Mouse (Mus musculus) stomach, embryonic 15.5 days (tissue): ENCODE measurements around the gene Tulp1. TPM values are rescaled to one million over a fixed set of nuclear protein-coding genes. Genes with fewer than 3 reads are reported as not detected.

Source experiments
- ATAC-seq: fragments of 200-750 bp; cut with Nextera tagmentation; 2 replicates; pipeline ENCODE4 v1.8.0; 2017; ENCODE audit warnings: low read depth, moderate number of reproducible peaks, moderate TSS enrichment; ENCODE audit not compliant: insufficient read depth, low FRiP score
- H3K27ac ChIP-seq: fragments of 300-500 bp; sonication (generic); 2 replicates; pipeline ENCODE4 v1.5.1; 2015; ENCODE audit warnings: mild to moderate bottlenecking, inconsistent platforms
- H3K27me3 ChIP-seq: fragments of 300-500 bp; sonication (generic); replicated peaks from 2 replicates; pipeline ENCODE4 v1.6.1; 2015; ENCODE audit warnings: inconsistent platforms
- H3K36me3 ChIP-seq: fragments of 300-500 bp; sonication (generic); 2 replicates; pipeline ENCODE4 v1.6.1; 2015; ENCODE audit warnings: inconsistent platforms
- H3K4me1 ChIP-seq: fragments of 300-500 bp; sonication (generic); 2 replicates; pipeline ENCODE4 v1.6.1; 2015; ENCODE audit warnings: inconsistent platforms
- H3K4me2 ChIP-seq: fragments of 300-500 bp; sonication (generic); 2 replicates; pipeline ENCODE4 v1.6.1; 2015; ENCODE audit warnings: mild to moderate bottlenecking, inconsistent platforms
- H3K4me3 ChIP-seq: fragments of 300-500 bp; sonication (generic); replicated peaks from 2 replicates; pipeline ENCODE4 v1.5.1; 2015; ENCODE audit warnings: inconsistent platforms
- H3K9ac ChIP-seq: fragments of 300-500 bp; sonication (generic); 2 replicates; pipeline ENCODE4 v1.6.1; 2015; ENCODE audit warnings: inconsistent platforms
- H3K9me3 ChIP-seq: fragments of 300-500 bp; sonication (generic); 2 replicates; pipeline ENCODE4 v1.6.1; 2016; ENCODE audit warnings: inconsistent platforms
- WGBS: fragments of 180-500 bp; shearing (Covaris S2); methylation state at CpG from one replicate; pipeline ENCODE4 v1.1.7; 2015; 5-methylcytosine and 5-hydroxymethylcytosine counted together
- polyA plus RNA-seq: library from polyadenylated mRNA; unstranded; fragments of >200 nt; fragmentation: Nextera tagmentation; extraction: Ambion mirVana; gene quantifications from 2 replicates; pipeline ENCODE4 v1.2.1, GENCODE M21; 2015

Tulp1 gene
- polyA plus RNA-seq, 1 experiment from 2014 or later: 4.2 TPM

GRCm38 (mm10) chr17:28349901-28350465 lies 15.0 kb downstream of the Tulp1 start:
- H3K9ac ChIP-seq: peak overlapping the region; percentile 98
- peak overlapping the region; percentile 89 for H3K4me3 ChIP-seq
- WGBS: under 1% methylated on average over 41 of the region's 54 CpGs
- peaks cover 53% of the 10 kb centered on the region for H3K4me1 ChIP-seq
- H3K36me3 ChIP-seq: no peaks in the 10 kb centered on the region
- H3K27me3 ChIP-seq: no peaks in the 10 kb centered on the region
- H3K27ac ChIP-seq: peak overlapping the region; percentile 100
- H3K9me3 ChIP-seq: no peaks in the 10 kb centered on the region
- peak; percentile 32 for ATAC-seq
- peak overlapping the region; percentile 87 for H3K4me2 ChIP-seq

GRCm38 (mm10) chr17:28349264-28349880 lies 15.7 kb downstream of the Tulp1 start:
- H3K36me3 ChIP-seq: no peaks in the 10 kb centered on the region
- ATAC-seq: no peak
- H3K9ac ChIP-seq: peak overlapping the region; percentile 98
- H3K9me3 ChIP-seq: no peaks in the 10 kb centered on the region
- peak overlapping the region; percentile 89 for H3K4me3 ChIP-seq
- peak overlapping the region; percentile 87 for H3K4me2 ChIP-seq
- no peaks in the 10 kb centered on the region for H3K27me3 ChIP-seq
- WGBS: 10% methylated on average over 13 of the region's 13 CpGs
- H3K27ac ChIP-seq: peak overlapping the region; percentile 100
- peaks cover 59% of the 10 kb centered on the region for H3K4me1 ChIP-seq

- peak overlapping the region; percentile 89 for H3K4me3 ChIP-seq
- WGBS: 36% methylated on average over 6 of the region's 6 CpGs
- peaks cover 71% of the 10 kb centered on the region for H3K4me1 ChIP-seq
- peak overlapping the region; percentile 100 for H3K27ac ChIP-seq
- no peaks in the 10 kb centered on the region for H3K9me3 ChIP-seq
- no peaks in the 10 kb centered on the region for H3K27me3 ChIP-seq
- peak overlapping the region; percentile 87 for H3K4me2 ChIP-seq
- no peaks in the 10 kb centered on the region for H3K36me3 ChIP-seq
- H3K9ac ChIP-seq: peak overlapping the region; percentile 98; the same call in 1 of the 2 replicates
- ATAC-seq: no peak
These were observed 16.8 kb downstream of the Tulp1 start for GRCm38 (mm10) chr17:28348211-28348610.

- Histone ChIP-seq H3K27me3 (no peaks in the 10 kb centered on the region), H3K4me3 (0 out of 2 replicates have a peak overlapping the region, but pooled peaks have one; percentile 89), H3K36me3 (no peaks in the 10 kb centered on the region), H3K9ac (no peak overlapping the region), H3K4me2 (peak overlapping the region; percentile 87; the same call in 1 of the 2 replicates), H3K9me3 (no peaks in the 10 kb centered on the region), H3K4me1 (peaks cover 76% of the 10 kb centered on the region), H3K27ac (peak overlapping the region; percentile 9; the same call in 1 of the 2 replicates)
- 75% methylated on average over 10 of the region's 10 CpGs for WGBS
- no peak for ATAC-seq
These were observed 17.7 kb downstream of the Tulp1 start for GRCm38 (mm10) chr17:28347327-28347726.

- Histone ChIP-seq H3K4me3 (peak overlapping the region; percentile 30), H3K27ac (peak overlapping the region; percentile 98), H3K9ac (0 out of 2 replicates have a peak overlapping the region, but pooled peaks have one; percentile 9), H3K36me3 (no peaks in the 10 kb centered on the region), H3K4me2 (peak overlapping the region; percentile 55), H3K9me3 (no peaks in the 10 kb centered on the region), H3K4me1 (peaks cover 79% of the 10 kb centered on the region), H3K27me3 (no peaks in the 10 kb centered on the region)
- 9% methylated on average over 10 of the region's 10 CpGs for WGBS
- ATAC-seq: peak; percentile 2; the same call in 1 of the 2 replicates
These were observed 19.1 kb downstream of the Tulp1 start for GRCm38 (mm10) chr17:28345882-28346281.

GRCm38 (mm10) chr17:28345271-28345721 lies 19.7 kb downstream of the Tulp1 start:
- peak overlapping the region; percentile 55 for H3K4me2 ChIP-seq
- H3K36me3 ChIP-seq: no peaks in the 10 kb centered on the region
- ATAC-seq: peak; percentile 4; the same call in 1 of the 2 replicates
- H3K9me3 ChIP-seq: no peaks in the 10 kb centered on the region
- H3K27ac ChIP-seq: peak overlapping the region; percentile 98
- 5% methylated on average over 8 of the region's 8 CpGs for WGBS
- H3K27me3 ChIP-seq: no peaks in the 10 kb centered on the region
- peak overlapping the region; percentile 30 for H3K4me3 ChIP-seq
- peaks cover 85% of the 10 kb centered on the region for H3K4me1 ChIP-seq
- H3K9ac ChIP-seq: peak overlapping the region; percentile 9; the same call in 1 of the 2 replicates

GRCm38 (mm10) chr17:28344670-28345069 lies 20.4 kb downstream of the Tulp1 start:
- H3K9me3 ChIP-seq: no peaks in the 10 kb centered on the region
- peak overlapping the region; percentile 55 for H3K4me2 ChIP-seq
- no peak overlapping the region for H3K9ac ChIP-seq
- peak overlapping the region; percentile 98 for H3K27ac ChIP-seq
- ATAC-seq: no peak
- 47% methylated on average over 3 of the region's 3 CpGs for WGBS
- H3K4me3 ChIP-seq: peak overlapping the region; percentile 30
- peaks cover 5% of the 10 kb centered on the region; the same call in 1 of the 2 replicates for H3K36me3 ChIP-seq
- no peaks in the 10 kb centered on the region for H3K27me3 ChIP-seq
- peaks cover 91% of the 10 kb centered on the region for H3K4me1 ChIP-seq

- Histone ChIP-seq H3K4me2 (peak overlapping the region; percentile 55), H3K4me1 (peaks cover 93% of the 10 kb centered on the region), H3K27me3 (no peaks in the 10 kb centered on the region), H3K9me3 (no peaks in the 10 kb centered on the region), H3K36me3 (peaks cover 7% of the 10 kb centered on the region; the same call in 1 of the 2 replicates), H3K27ac (peak overlapping the region; percentile 98), H3K9ac (no peak overlapping the region), H3K4me3 (0 out of 2 replicates have a peak overlapping the region, but pooled peaks have one; percentile 3)
- no peak for ATAC-seq
- 19% methylated on average over 4 of the region's 4 CpGs for WGBS
These were observed 20.9 kb downstream of the Tulp1 start for GRCm38 (mm10) chr17:28344050-28344607.

GRCm38 (mm10) chr17:28341091-28341490 lies 23.9 kb downstream of the Tulp1 start:
- WGBS: 6% methylated on average over 26 of the region's 26 CpGs
- peaks cover 23% of the 10 kb centered on the region for H3K36me3 ChIP-seq
- H3K4me1 ChIP-seq: peaks cover 71% of the 10 kb centered on the region
- H3K9me3 ChIP-seq: no peaks in the 10 kb centered on the region
- H3K4me2 ChIP-seq: peak overlapping the region; percentile 62
- H3K27me3 ChIP-seq: no peaks in the 10 kb centered on the region
- H3K27ac ChIP-seq: peak overlapping the region; percentile 91
- H3K4me3 ChIP-seq: peak overlapping the region; percentile 23
- H3K9ac ChIP-seq: peak overlapping the region; percentile 11; the same call in 1 of the 2 replicates
- ATAC-seq: peak; percentile 81

- peaks cover 66% of the 10 kb centered on the region for H3K4me1 ChIP-seq
- peak overlapping the region; percentile 62 for H3K4me2 ChIP-seq
- no peaks in the 10 kb centered on the region for H3K9me3 ChIP-seq
- ATAC-seq: peak; percentile 4; the same call in 1 of the 2 replicates
- no peak overlapping the region for H3K9ac ChIP-seq
- peaks cover 26% of the 10 kb centered on the region for H3K36me3 ChIP-seq
- 55% methylated on average over 7 of the region's 7 CpGs for WGBS
- H3K27ac ChIP-seq: peak overlapping the region; percentile 91
- peak overlapping the region; percentile 11; the same call in 1 of the 2 replicates for H3K4me3 ChIP-seq
- H3K27me3 ChIP-seq: no peaks in the 10 kb centered on the region
These were observed 24.4 kb downstream of the Tulp1 start for GRCm38 (mm10) chr17:28340578-28340977.

- Histone ChIP-seq H3K27me3 (no peaks in the 10 kb centered on the region), H3K9ac (no peak overlapping the region), H3K4me1 (peaks cover 49% of the 10 kb centered on the region), H3K27ac (no peak overlapping the region), H3K4me2 (no peak overlapping the region), H3K36me3 (peaks cover 42% of the 10 kb centered on the region), H3K4me3 (no peak overlapping the region), H3K9me3 (no peaks in the 10 kb centered on the region)
- WGBS: 87% methylated on average over 7 of the region's 7 CpGs
- no peak for ATAC-seq
These were observed 27.5 kb downstream of the Tulp1 start for GRCm38 (mm10) chr17:28337547-28337946.
